Mouse (Mus musculus) left cerebral cortex, adult 2 months (tissue): ENCODE data around the gene Taf6. TPM values are rescaled to one million over a fixed set of nuclear protein-coding genes. Genes with fewer than 3 reads are reported as not detected.

Source experiments
- DNase-seq, 2 experiments: peaks; one replicate each; pipeline ENCODE4 v3.0.0; 2021 to 2022; ENCODE audit warnings: low spot score in 2 of 2, mixed read lengths in 1 of 2; ENCODE audit errors: extremely low spot score in 1 of 2
- H3K27ac ChIP-seq: fragments of 200-600 bp; 2 replicates; pipeline ENCODE4 v1.8.1; 2022
- H3K4me3 ChIP-seq: fragments of 200-600 bp; 2 replicates; pipeline ENCODE4 v1.8.1; 2022
- CTCF ChIP-seq: fragments of 200-600 bp; IDR thresholded peaks from 2 replicates; pipeline ENCODE4 v1.8.1; 2022; ENCODE audit warnings: antibody characterized with exemption, mild to moderate bottlenecking, moderate library complexity
- intact Hi-C: fragments of 180-260 bp; cut with DNase I; formaldehyde crosslinking; loops from one replicate; pipeline ENCODE4 v1.15.1; 2025
- total RNA-seq, 2 experiments: library from RNA; stranded (reverse); gene quantifications; 2 replicates each; pipeline ENCODE4 v1.2.3; 2021

Taf6 gene
- total RNA-seq, 2 experiments from 2014 or later: 43.8 to 45.2 TPM

DNA sequence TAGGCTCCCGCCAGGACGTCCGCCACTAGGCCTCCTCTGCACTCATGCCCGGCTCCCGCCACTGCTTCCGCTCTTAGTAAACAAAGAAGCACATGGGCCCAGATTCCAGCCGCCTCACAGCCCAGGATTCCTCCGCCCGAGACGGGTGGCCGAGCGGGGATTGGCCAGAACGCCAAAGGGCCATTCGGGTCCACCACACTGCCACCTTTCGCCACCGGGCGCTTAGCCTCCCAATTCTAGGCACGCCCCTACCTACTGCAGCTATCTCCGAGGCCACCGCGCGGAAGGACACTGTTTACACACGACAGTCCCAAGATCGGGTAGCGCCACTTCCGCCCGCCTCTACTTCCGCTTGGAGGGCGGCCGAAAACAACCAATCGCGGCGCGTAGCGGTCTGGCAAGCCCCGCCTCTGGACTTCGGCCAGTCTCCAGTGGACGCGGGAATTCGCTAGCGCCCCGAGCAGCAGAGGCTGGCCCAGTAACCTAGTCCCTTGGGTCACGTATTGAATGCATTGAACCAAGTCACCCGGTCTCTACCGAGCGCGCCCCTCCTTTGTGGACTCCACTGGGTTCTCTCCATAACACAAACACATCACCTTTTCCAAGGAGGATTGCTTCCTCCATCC is 16.2 kb downstream of the Taf6 start:
- peak; percentile 94 to 95 for DNase-seq
- H3K27ac ChIP-seq: peak overlapping the region; percentile 98
- intact Hi-C loops: loop anchor here (1.0 kb wide), 2 partner anchors 10 to 16 kb away; partner anchors contain the start of genes Cnpy4, Cops6 and Taf6
- TF ChIP-seq CTCF: no peak; the same call in 1 of the 2 replicates
- peak overlapping the region; percentile 80 for H3K4me3 ChIP-seq

GRCm38 (mm10) chr5:138165594-138165993 is 21.7 kb downstream of the Taf6 start:
- intact Hi-C loops: loop anchor here (5.0 to 10.0 kb wide), 2 partner anchors 633 to 831 kb away; partner anchors contain the start of genes Epo, Gnb2 and Slc12a9
- no peak for TF ChIP-seq CTCF
- no peak overlapping the region for H3K27ac ChIP-seq
- no peak for DNase-seq
- H3K4me3 ChIP-seq: no peak overlapping the region

DNA sequence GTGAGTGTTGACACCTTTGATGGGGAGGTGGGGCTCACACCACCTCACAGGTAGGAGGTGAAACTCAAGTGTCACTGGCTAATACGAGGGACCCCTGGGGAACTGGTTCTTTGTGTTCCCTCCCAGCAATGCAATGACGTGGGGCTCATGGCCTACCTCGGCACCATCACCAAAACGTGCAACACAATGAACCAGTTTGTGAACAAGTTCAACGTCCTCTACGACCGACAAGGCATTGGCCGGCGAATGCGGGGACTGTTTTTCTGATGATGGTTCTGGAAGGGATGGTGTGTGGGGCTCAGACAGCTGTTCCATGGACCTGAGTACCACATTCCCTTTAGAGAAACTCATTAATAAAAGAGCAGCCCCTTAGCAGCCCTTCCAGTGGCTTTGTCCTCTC is 23.6 kb downstream of the Taf6 start:
- intact Hi-C loops: loop anchor here (10.0 kb wide), 1 partner anchor 829 kb away; the partner anchor contains the start of gene Slc12a9
- DNase-seq: no peak
- no peak for TF ChIP-seq CTCF
- no peak overlapping the region for H3K27ac ChIP-seq
- no peak overlapping the region for H3K4me3 ChIP-seq

- DNase-seq: no peak
- H3K4me3 ChIP-seq: no peak overlapping the region
- intact Hi-C loops: loop anchor here (10.0 kb wide), 1 partner anchor 828 kb away; the partner anchor contains the start of gene Slc12a9
- H3K27ac ChIP-seq: no peak overlapping the region
- no peak for TF ChIP-seq CTCF
These were observed 24.2 kb downstream of the Taf6 start for GRCm38 (mm10) chr5:138163046-138163445.

DNA sequence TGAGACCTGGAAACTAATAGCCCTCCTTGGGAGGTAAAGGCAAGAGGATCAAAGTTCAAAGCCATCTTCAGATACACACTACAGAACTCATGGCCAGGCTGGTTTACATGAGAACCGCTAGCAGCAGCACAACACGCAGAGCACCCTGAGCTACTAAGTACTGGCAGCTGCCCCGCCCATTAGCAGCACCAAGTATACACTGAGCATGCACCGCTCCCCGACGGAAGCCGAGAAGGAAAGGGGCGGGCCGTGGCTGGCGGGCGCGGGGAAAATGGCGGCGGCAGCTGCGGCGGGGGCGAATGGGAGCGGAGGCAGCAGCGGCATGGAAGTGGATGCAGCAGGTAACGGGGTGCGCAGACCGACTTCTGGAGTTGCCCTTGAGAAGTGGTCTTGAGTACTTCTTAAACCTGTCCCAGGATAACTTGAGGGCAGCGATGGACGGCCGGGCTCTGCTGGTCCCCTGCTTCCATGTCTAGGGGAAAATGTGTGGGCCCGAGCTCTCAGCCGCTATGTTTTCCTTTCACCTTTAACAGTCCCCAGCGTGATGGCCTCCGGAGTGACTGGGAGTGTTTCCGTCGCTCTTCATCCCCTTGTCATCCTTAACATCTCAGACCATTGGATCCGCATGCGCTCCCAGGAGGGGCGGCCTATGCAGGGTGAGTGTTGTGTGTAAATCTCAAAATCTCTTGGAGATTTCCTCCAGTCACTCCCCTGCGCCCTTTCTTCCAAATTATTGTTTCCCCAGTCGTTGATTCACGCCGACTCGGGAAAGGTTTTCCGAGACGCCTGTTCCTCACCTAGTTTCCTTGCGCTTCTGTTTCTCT is 26.2 kb downstream of the Taf6 start, which contains the start of gene Cops6:
Gene Cops6, plus strand, starts transcription at position 230 of the 824 bp plus-strand sequence.
- DNase-seq: peak; percentile 95 to 98
- peak within 1 kb of the TSS; percentile 50 for H3K4me3 ChIP-seq
- intact Hi-C loops: loop anchor here (1.0 to 10.0 kb wide), 3 partner anchors 10 to 826 kb away; partner anchors contain the start of genes Cnpy4, Slc12a9 and Taf6
- no peak for TF ChIP-seq CTCF
- H3K27ac ChIP-seq: peak within 1 kb of the TSS; percentile 85

GRCm38 (mm10) chr5:138160224-138160762 is 27.0 kb downstream of the Taf6 start:
- intact Hi-C loops: loop anchor here (10.0 kb wide), 1 partner anchor 825 kb away; the partner anchor contains the start of gene Slc12a9
- H3K27ac ChIP-seq: peak overlapping the region; percentile 85
- TF ChIP-seq CTCF: no peak

GRCm38 (mm10) chr5:138155443-138155976 is 31.7 kb downstream of the Taf6 start, which contains the start of gene Zfp113:
Gene Zfp113, minus strand, starts transcription at chr5:138155744.
- TF ChIP-seq CTCF: peak; percentile 85
- intact Hi-C loops: loop anchor here (1.0 to 5.0 kb wide), 4 partner anchors 38 to 368 kb away; partner anchors contain the start of genes Mepce, Zcwpw1 and Zkscan1
- H3K27ac ChIP-seq: peak within 1 kb of the TSS; percentile 95
- H3K4me3 ChIP-seq: peak within 1 kb of the TSS; percentile 84
- peak; percentile 86 to 90 for DNase-seq

More at GRCm38 (mm10) chr5:138160224-138160762, 27.0 kb downstream of the Taf6 start:
- H3K4me3 ChIP-seq: peak overlapping the region; percentile 50
- DNase-seq: no peak

DNA sequence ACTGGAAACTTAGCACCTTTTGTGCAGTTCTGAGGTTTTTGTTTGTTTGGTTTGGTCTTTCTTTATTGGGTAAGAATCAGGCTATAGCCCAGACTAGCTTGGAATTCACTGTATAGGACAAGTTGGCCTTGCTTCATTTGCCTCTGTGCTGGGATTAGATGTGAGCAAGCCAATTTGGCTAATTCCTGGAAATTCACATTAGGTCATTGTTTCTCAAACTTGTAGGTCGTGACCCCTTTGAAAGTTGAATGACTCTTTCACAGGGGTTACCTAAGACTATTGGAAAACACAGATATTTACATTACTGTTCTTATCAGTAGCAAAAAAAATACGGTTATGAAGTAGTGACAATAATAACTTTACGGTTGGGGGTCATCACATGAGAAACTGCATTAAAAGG is 32.9 kb downstream of the Taf6 start:
- peak overlapping the region; percentile 84 for H3K4me3 ChIP-seq
- no peak for DNase-seq
- intact Hi-C loops: loop anchor here (2.0 kb wide), 1 partner anchor 70 kb away; the partner anchor contains the start of gene Zkscan1
- no peak for TF ChIP-seq CTCF
- H3K27ac ChIP-seq: no peak overlapping the region

- no peak for DNase-seq
- no peak for TF ChIP-seq CTCF
- H3K4me3 ChIP-seq: no peak overlapping the region
- H3K27ac ChIP-seq: no peak overlapping the region
- intact Hi-C loops: no loop called here
These were observed 48.7 kb downstream of the Taf6 start for GRCm38 (mm10) chr5:138138585-138138984.

DNA sequence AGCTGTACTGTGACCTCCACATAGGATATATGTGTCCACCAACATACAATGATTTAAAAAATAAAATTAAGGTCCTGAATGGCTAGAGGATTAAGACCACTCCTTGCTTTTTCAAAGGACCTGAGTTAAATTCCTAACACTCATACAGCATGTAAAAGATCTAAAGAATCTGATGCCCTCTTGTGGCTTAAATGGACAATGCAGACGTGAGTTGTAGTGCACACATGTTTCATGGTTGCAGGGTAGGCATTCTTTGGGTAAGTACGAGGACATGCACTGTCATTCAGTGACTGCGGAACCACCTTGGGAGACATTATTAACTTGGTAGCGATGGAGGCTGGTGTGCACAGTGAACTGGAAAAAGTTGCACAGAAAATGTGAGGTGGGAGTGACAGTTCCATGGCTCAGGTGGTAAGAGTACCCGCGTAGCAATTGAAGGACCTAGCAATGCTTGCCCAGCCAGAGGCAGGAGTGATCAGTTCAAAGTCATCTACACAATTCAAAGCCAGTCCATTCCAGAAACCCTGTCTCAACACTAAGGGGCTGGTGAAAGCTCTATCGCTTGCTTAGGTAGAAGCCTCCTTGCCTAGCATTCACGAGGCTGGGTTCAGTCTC is 49.2 kb downstream of the Taf6 start:
- DNase-seq: no peak
- Histone ChIP-seq H3K4me3 (no peak overlapping the region), H3K27ac (no peak overlapping the region)
- intact Hi-C loops: loop anchor here (2.0 kb wide), 1 partner anchor 251 kb away; no protein-coding TSS in a partner anchor
- peak; percentile 64 for TF ChIP-seq CTCF

- intact Hi-C loops: loop anchor here (2.0 kb wide), 1 partner anchor 250 kb away; no protein-coding TSS in a partner anchor
- H3K4me3 ChIP-seq: no peak overlapping the region
- no peak for TF ChIP-seq CTCF
- H3K27ac ChIP-seq: no peak overlapping the region
- DNase-seq: no peak
These were observed 50.0 kb downstream of the Taf6 start for GRCm38 (mm10) chr5:138137257-138137656.
